ENCODE assay signal across 19 mouse cellular contexts in the genomic region with DNA sequence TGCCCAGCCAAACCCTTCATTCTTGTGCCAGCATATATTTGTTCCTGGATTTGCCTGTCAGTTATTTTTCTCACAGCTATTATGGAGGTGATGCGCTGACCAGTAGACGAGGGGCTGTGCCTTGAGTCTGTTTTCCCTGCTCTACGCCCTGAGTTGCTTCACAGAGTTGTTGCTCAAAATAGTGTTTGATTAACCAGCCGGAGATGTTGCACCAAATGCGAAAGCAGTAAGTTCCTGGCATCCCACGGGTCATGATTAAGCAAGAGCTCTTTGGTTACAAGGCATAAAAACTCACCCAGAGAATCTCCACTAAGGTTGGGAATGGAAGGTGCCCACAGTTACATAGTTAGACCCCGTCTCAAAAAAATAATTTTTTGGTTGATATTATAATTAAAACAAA. TPM values are rescaled to one million over a fixed set of nuclear protein-coding genes. Genes with fewer than 3 reads are reported as not detected.
DNase-seq lines count a peak whose midpoint lies in the region; ATAC-seq and TF ChIP-seq lines count a peak whose summit lies in the region.
"Had no signal": no experiment of that assay in that cellular context is flagged by ENCODE, and none has a peak within 500 bp of the region (broad histone marks: within the 10 kb centered on the region; RNA-seq: fewer than 3 reads in every experiment).

No protein-coding gene starts in this region.

- H3K4me2 ChIP-seq in liver, postnatal 0 days (ENCODE audit: low read depth, low read length) = no peak overlapping the region; the same call in 1 of the 2 replicates
- no peak overlapping the region for H3K4me2 ChIP-seq in liver, embryonic 11.5 days
- H3K4me2 ChIP-seq in hindbrain, embryonic 16.5 days (ENCODE audit: low read length) = no peak overlapping the region
- H3K4me2 ChIP-seq: lung, embryonic 15.5 days; midbrain, embryonic 12.5 days; neural tube, embryonic 13.5 days had no signal

- TF ChIP-seq CTCF in liver, postnatal 0 days (IDR thresholded peaks at IDR 0.05; ENCODE audit: low read depth) = no peak

- DNase-seq in gastrocnemius, adult 8-10 months (ENCODE audit: low spot score in 2 of 2) = peak; percentile 28 to 30
- DNase-seq in gastrocnemius, postnatal 14 days = no peak
- DNase-seq in liver, postnatal 0 days = peak; percentile 37
- no peak for DNase-seq in liver, embryonic 11.5 days (ENCODE audit: low spot score)
- DNase-seq in skeletal muscle tissue, adult 2 months (ENCODE audit: low read depth, low spot score) = peak; percentile 72
- no peak for DNase-seq in thymus, adult 18-20 months
- DNase-seq: cerebellum, adult 18-20 months; forebrain, postnatal 0 days; kidney, adult 18-20 months; kidney, postnatal 25 days; layer of hippocampus, adult 9-11 months; thymus, postnatal 14 days had no signal

- H3K36me3 ChIP-seq in liver, postnatal 0 days (replicated peaks; ENCODE audit: insufficient read depth, low read length) = no peaks in the 10 kb centered on the region
- no peaks in the 10 kb centered on the region for H3K36me3 ChIP-seq in liver, embryonic 11.5 days (ENCODE audit: control insufficient read depth, insufficient read depth, low read length)
- no peaks in the 10 kb centered on the region for H3K36me3 ChIP-seq in hindbrain, embryonic 16.5 days (ENCODE audit: control insufficient read depth, insufficient read depth, low read length)
- H3K36me3 ChIP-seq: lung, embryonic 15.5 days; midbrain, embryonic 12.5 days; neural tube, embryonic 13.5 days had no signal

- H3K4me3 ChIP-seq in liver, postnatal 0 days (ENCODE audit: low read depth, low read length) = no peak overlapping the region
- H3K4me3 ChIP-seq in liver, embryonic 11.5 days (ENCODE audit: low read depth, low read length) = no peak overlapping the region
- H3K4me3 ChIP-seq in hindbrain, embryonic 16.5 days (ENCODE audit: low read length) = no peak overlapping the region
- H3K4me3 ChIP-seq: erythroblast, embryonic 14.5 days; lung, embryonic 15.5 days; midbrain, embryonic 12.5 days; neural tube, embryonic 13.5 days had no signal

- no peaks in the 10 kb centered on the region for H3K9me3 ChIP-seq in liver, postnatal 0 days (ENCODE audit: low read length)
- H3K9me3 ChIP-seq in liver, embryonic 11.5 days (ENCODE audit: control insufficient read depth, low read length) = no peaks in the 10 kb centered on the region
- no peaks in the 10 kb centered on the region for H3K9me3 ChIP-seq in hindbrain, embryonic 16.5 days (ENCODE audit: control insufficient read depth, low read length)
- H3K9me3 ChIP-seq: lung, embryonic 15.5 days; midbrain, embryonic 12.5 days; neural tube, embryonic 13.5 days had no signal

- peak; percentile 87 for ATAC-seq in liver, postnatal 0 days
- no peak for ATAC-seq in liver, embryonic 11.5 days (replicated peaks; ENCODE audit: low FRiP score)
- peak; percentile 79 for ATAC-seq in granulocyte monocyte progenitor cell, adult 5-6 weeks (replicated peaks; ENCODE audit: poor library complexity, severe bottlenecking)
- no peak for ATAC-seq in hindbrain, embryonic 16.5 days
- ATAC-seq: forebrain, postnatal 0 days; hindbrain, postnatal 0 days had no signal

- no peaks in the 10 kb centered on the region for H3K27me3 ChIP-seq in liver, postnatal 0 days (ENCODE audit: insufficient read depth, low read length)
- H3K27me3 ChIP-seq in liver, embryonic 11.5 days (replicated peaks; ENCODE audit: control insufficient read depth, insufficient read depth, low read length) = no peaks in the 10 kb centered on the region
- H3K27me3 ChIP-seq in hindbrain, embryonic 16.5 days (replicated peaks; ENCODE audit: control insufficient read depth, insufficient read depth, low read length) = no peaks in the 10 kb centered on the region
- H3K27me3 ChIP-seq: lung, embryonic 15.5 days; midbrain, embryonic 12.5 days; neural tube, embryonic 13.5 days had no signal

- no peaks in the 10 kb centered on the region for H3K4me1 ChIP-seq in liver, postnatal 0 days (ENCODE audit: insufficient read depth)
- H3K4me1 ChIP-seq in liver, embryonic 11.5 days (replicated peaks; ENCODE audit: control insufficient read depth, insufficient read depth, low read length) = no peaks in the 10 kb centered on the region
- H3K4me1 ChIP-seq in hindbrain, embryonic 16.5 days (ENCODE audit: control insufficient read depth, insufficient read depth, low read depth, low read length) = no peaks in the 10 kb centered on the region
- H3K4me1 ChIP-seq: lung, embryonic 15.5 days; neural tube, embryonic 13.5 days had no signal

- 62% methylated on average over 7 of the region's 7 CpGs for WGBS in liver, postnatal 0 days (ENCODE audit: insufficient replicate concordance)
- 78% methylated on average over 7 of the region's 7 CpGs for WGBS in liver, embryonic 11.5 days
- WGBS in hindbrain, embryonic 16.5 days = 89% methylated on average over 7 of the region's 7 CpGs

- peak overlapping the region; percentile 39; the same call in 1 of the 2 replicates for H3K27ac ChIP-seq in liver, postnatal 0 days (ENCODE audit: low read depth)
- H3K27ac ChIP-seq in liver, embryonic 11.5 days (ENCODE audit: low read depth, low read length) = no peak overlapping the region
- no peak overlapping the region for H3K27ac ChIP-seq in hindbrain, embryonic 16.5 days (ENCODE audit: low read depth, low read length)
- H3K27ac ChIP-seq: hindbrain, postnatal 0 days; lung, embryonic 15.5 days; midbrain, embryonic 12.5 days; neural tube, embryonic 13.5 days had no signal

- peak; percentile 59; the same call in 1 of the 2 replicates for TF ChIP-seq EP300 in liver, postnatal 0 days (IDR thresholded peaks at IDR 0.05; ENCODE audit: low read depth)

- H3K9ac ChIP-seq in liver, postnatal 0 days (replicated peaks) = no peak overlapping the region
- H3K9ac ChIP-seq in liver, embryonic 11.5 days (ENCODE audit: low read depth, low read length) = no peak overlapping the region
- H3K9ac ChIP-seq in hindbrain, embryonic 16.5 days (ENCODE audit: low read depth, low read length) = no peak overlapping the region
- H3K9ac ChIP-seq: forebrain, postnatal 0 days; lung, embryonic 15.5 days; midbrain, embryonic 12.5 days; neural tube, embryonic 13.5 days had no signal

- intact Hi-C loops in gastrocnemius, postnatal 14 days (cut with DNase I; ENCODE audit: low total_unique reads) = no loop called here

RNA-seq across cellular contexts. Expression of a gene that starts 1.2 kb away (rescaled TPM):
- total RNA-seq in gastrocnemius, adult 8-10 months (2022) = 1 to 10 TPM; 1.8 to 4.1 (median 3.5) TPM
- total RNA-seq in gastrocnemius, postnatal 14 days (2021) = 1 to 10 TPM; 6.2 to 7.8 TPM
- polyA plus RNA-seq in liver, postnatal 0 days (2015; fragmentation: Nextera tagmentation; extraction: Ambion mirVana) = 0.34 and 0.41 TPM in 2 replicates
- 1.3 and 1.8 TPM in 2 replicates for polyA plus RNA-seq in liver, embryonic 11.5 days (2014; fragmentation: Nextera tagmentation; extraction: Ambion mirVana)
- total RNA-seq in granulocyte monocyte progenitor cell, adult 5-6 weeks (2014; fragmentation: Nextera tagmentation) = not detected in 2 replicates
- not detected in 2 replicates for total RNA-seq in granulocyte monocyte progenitor cell, adult 5-6 weeks (2017)
- polyA plus RNA-seq in hindbrain, embryonic 16.5 days (2015; fragmentation: Nextera tagmentation; extraction: Ambion mirVana) = 1.9 and 2.6 TPM in 2 replicates
- total RNA-seq: hindbrain, postnatal 0 days had no signal
- polyA plus RNA-seq: erythroblast, embryonic 14.5 days had no signal

Comparison
In these comparisons a context has a peak if more than half of its experiments do, and no peak if none do; other contexts are left out.
1. DNase-seq: peak in gastrocnemius, adult 8-10 months (2 of 2), liver, postnatal 0 days (single experiment) and skeletal muscle tissue, adult 2 months (single experiment); none in gastrocnemius, postnatal 14 days (single experiment), liver, embryonic 11.5 days (single experiment) and thymus, adult 18-20 months (0 of 2).
2. ATAC-seq: peak in liver, postnatal 0 days (single experiment) and granulocyte monocyte progenitor cell, adult 5-6 weeks (single experiment); none in liver, embryonic 11.5 days (single experiment) and hindbrain, embryonic 16.5 days (single experiment).